Mouse (Mus musculus) heart, adult 8-10 months (tissue): ENCODE data around the gene Nprl2. TPM values are rescaled to one million over a fixed set of nuclear protein-coding genes. Genes with fewer than 3 reads are reported as not detected.

ENCODE experiments used
- DNase-seq: peaks from one replicate; pipeline ENCODE4 v3.0.0; 2022; ENCODE audit warnings: low spot score
- total RNA-seq, 4 experiments: library from RNA; stranded (reverse); gene quantifications; 2 replicates each; pipeline ENCODE4 v1.2.4; 2022

Nprl2 gene
- total RNA-seq, result 10 to 100 TPM; 18.4 to 22.6 (median 21.2) TPM

GRCm38 (mm10) chr9:107541474-107542351 is at the start of gene Nprl2, which contains the start of gene Cyb561d2:
Gene Nprl2 (plus strand): TSS chr9:107542226.
Gene Cyb561d2 (minus strand): TSS chr9:107542193.
- DNase-seq, result peak; percentile 94

GRCm38 (mm10) chr9:107493511-107493910 is 48.5 kb upstream of the Nprl2 start:
- DNase-seq, result no peak

- no peak for DNase-seq
Measured at GRCm38 (mm10) chr9:107494238-107494637, 47.8 kb upstream of the Nprl2 start.

- DNase-seq, result no peak
Measured at GRCm38 (mm10) chr9:107496359-107496758, 45.7 kb upstream of the Nprl2 start.

- DNase-seq, result peak; percentile 8
Measured at GRCm38 (mm10) chr9:107500708-107501286, 41.2 kb upstream of the Nprl2 start.

- no peak for DNase-seq
Measured at GRCm38 (mm10) chr9:107502131-107502846, 39.7 kb upstream of the Nprl2 start.

GRCm38 (mm10) chr9:107504662-107505537 is 37.1 kb upstream of the Nprl2 start:
- DNase-seq, result no peak

GRCm38 (mm10) chr9:107508266-107508665 is 33.8 kb upstream of the Nprl2 start:
- DNase-seq, result no peak

GRCm38 (mm10) chr9:107510384-107511100 is 31.5 kb upstream of the Nprl2 start:
- no peak for DNase-seq

- no peak for DNase-seq
Measured at GRCm38 (mm10) chr9:107511436-107511835, 30.6 kb upstream of the Nprl2 start.

GRCm38 (mm10) chr9:107512326-107512725 is 29.7 kb upstream of the Nprl2 start:
- no peak for DNase-seq

GRCm38 (mm10) chr9:107514303-107514955 is 27.6 kb upstream of the Nprl2 start:
- DNase-seq, result peak; percentile 74

GRCm38 (mm10) chr9:107520331-107520730 is 21.7 kb upstream of the Nprl2 start:
- DNase-seq, result no peak

- DNase-seq, result no peak
Measured at GRCm38 (mm10) chr9:107521190-107521589, 20.8 kb upstream of the Nprl2 start.

GRCm38 (mm10) chr9:107521711-107522399 is 20.2 kb upstream of the Nprl2 start:
- no peak for DNase-seq

- no peak for DNase-seq
Measured at GRCm38 (mm10) chr9:107522400-107522711, 19.7 kb upstream of the Nprl2 start.

GRCm38 (mm10) chr9:107526198-107527026 is 15.6 kb upstream of the Nprl2 start:
- no peak for DNase-seq

- DNase-seq, result peak; percentile 96
Measured at GRCm38 (mm10) chr9:107533791-107534407, 8.1 kb upstream of the Nprl2 start, which contains the start of gene Tmem115. Gene Tmem115 (plus strand): TSS chr9:107533945.
